8 mouse cellular contexts compared by ENCODE assay signal in the genomic region with DNA sequence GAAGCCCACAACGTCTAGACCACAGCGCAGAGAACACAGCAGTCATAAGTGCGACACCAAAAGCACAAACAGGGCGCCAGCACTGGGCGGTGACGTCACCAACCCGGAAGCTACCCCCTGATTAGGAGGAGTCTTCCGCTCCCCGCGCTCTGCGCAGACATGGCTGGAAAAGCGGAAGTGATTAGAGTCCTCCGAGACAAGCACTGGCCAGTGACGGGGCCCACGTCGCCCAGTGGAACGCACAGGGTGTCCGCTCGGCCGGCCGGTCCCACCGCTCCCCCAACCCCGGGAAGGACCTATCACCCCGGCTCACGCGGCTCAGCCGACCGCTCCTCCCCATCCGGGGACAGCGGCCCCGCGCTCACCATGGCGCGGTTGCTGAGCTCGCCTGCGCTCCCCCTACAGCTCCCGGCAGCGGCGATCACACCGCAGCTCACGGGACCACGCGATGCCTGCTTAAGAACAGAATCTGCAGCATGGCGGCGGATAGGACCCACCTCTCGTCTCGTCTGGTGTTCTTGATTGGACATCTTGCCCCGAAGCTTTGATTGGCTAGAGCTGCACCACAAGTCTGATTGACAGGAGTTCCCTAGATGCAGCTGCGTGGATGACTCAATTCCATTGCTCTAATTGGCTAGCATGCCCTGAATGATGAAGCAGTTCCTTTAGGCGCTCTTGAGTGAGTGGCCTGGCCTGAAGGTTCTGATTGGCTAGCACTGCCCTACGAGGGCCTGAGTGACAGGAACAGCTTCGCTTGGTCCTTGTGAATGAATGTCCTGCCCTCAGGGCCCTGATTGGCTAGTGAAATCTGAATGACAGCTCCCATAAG. TPM values are rescaled to one million over a fixed set of nuclear protein-coding genes. Genes with fewer than 3 reads are reported as not detected.
DNase-seq lines count a peak whose midpoint lies in the region; ATAC-seq lines count a peak whose summit lies in the region.

No protein-coding gene starts in this region.

- H3K9ac ChIP-seq in hindbrain, embryonic 14.5 days, result peak overlapping the region; percentile 97

- no peaks in the 10 kb centered on the region for H3K9me3 ChIP-seq in hindbrain, embryonic 14.5 days (ENCODE audit: control insufficient read depth, low read length)

- WGBS in hindbrain, embryonic 14.5 days, result 0% methylated on average over 52 of the region's 52 CpGs

- ATAC-seq in hindbrain, embryonic 14.5 days (ENCODE audit: low FRiP score), result peak; percentile 99

- H3K36me3 ChIP-seq in hindbrain, embryonic 14.5 days (replicated peaks; ENCODE audit: control insufficient read depth, insufficient read depth), result peaks cover 11% of the 10 kb centered on the region

- peak overlapping the region; percentile 57 for H3K4me2 ChIP-seq in hindbrain, embryonic 14.5 days (replicated peaks)

- H3K4me1 ChIP-seq in hindbrain, embryonic 14.5 days (replicated peaks; ENCODE audit: control insufficient read depth, insufficient read depth, low read length), result peaks cover 14% of the 10 kb centered on the region

- peak overlapping the region; percentile 92 for H3K4me3 ChIP-seq in hindbrain, embryonic 14.5 days (replicated peaks; ENCODE audit: low read length)

- peak overlapping the region; percentile 100 for H3K27ac ChIP-seq in hindbrain, embryonic 14.5 days

- H3K27me3 ChIP-seq in hindbrain, embryonic 14.5 days (ENCODE audit: control insufficient read depth, insufficient read depth, low read length), result no peaks in the 10 kb centered on the region

- peak; percentile 99 for DNase-seq in R1 (ENCODE audit: low read depth, low spot score)
- DNase-seq in cerebellum, postnatal 25 days, result peak; percentile 93 to 95
- DNase-seq in frontal cortex, postnatal 25 days (ENCODE audit: low spot score in 2 of 2), result peak; percentile 88 to 91
- DNase-seq in hindbrain, embryonic 14.5 days (ENCODE audit: low spot score), result peak; percentile 96
- DNase-seq in layer of hippocampus, postnatal 36 days, result peak; percentile 92 to 95
- peak; percentile 99 for DNase-seq in lung, postnatal 36 days
- DNase-seq in retina, postnatal 1 day, result peak; percentile 100
- peak; percentile 76 to 94 for DNase-seq in urinary bladder, adult 18-20 months (ENCODE audit: low spot score in 2 of 2)

RNA-seq across cellular contexts. Expression of a gene that starts 6.1 kb away (rescaled TPM):
- 24.8 and 29.8 TPM in 2 replicates for polyA plus RNA-seq in hindbrain, embryonic 14.5 days (2014; fragmentation: Nextera tagmentation; extraction: Ambion mirVana)
- total RNA-seq in layer of hippocampus, postnatal 36 days (2021), result 10 to 100 TPM; 19.8 to 22.3 TPM

RNA-seq across cellular contexts. Expression of a gene that starts 33.2 kb away (rescaled TPM):
- polyA plus RNA-seq in hindbrain, embryonic 14.5 days (2014; fragmentation: Nextera tagmentation; extraction: Ambion mirVana), result 7.4 and 8.4 TPM in 2 replicates
- total RNA-seq in layer of hippocampus, postnatal 36 days (2021), result 1 to 10 TPM; 5.2 to 5.7 TPM

RNA-seq across cellular contexts. Expression of a gene that starts 58.1 kb away (rescaled TPM):
- polyA plus RNA-seq in hindbrain, embryonic 14.5 days (2014; fragmentation: Nextera tagmentation; extraction: Ambion mirVana), result 1.0 and 1.7 TPM in 2 replicates
- 1 to 10 TPM in 1 of 2 experiments, not detected in 1; 1.3 TPM for total RNA-seq in layer of hippocampus, postnatal 36 days (2021)

Comparison
In these comparisons a context has a peak if more than half of its experiments do, and no peak if none do; other contexts are left out.
1. Peak in every context shown above with its lines: DNase-seq, ATAC-seq, H3K4me3 ChIP-seq and H3K27ac ChIP-seq.